Mouse (Mus musculus) brain, embryonic 14.5 days (tissue): ENCODE data around the gene Dtx3.

Experiments used
- CTCF ChIP-seq: fragments of 200-500 bp; IDR thresholded peaks from 2 replicates; pipeline ENCODE4 v1.5.1; 2012; ENCODE audit warnings: inconsistent platforms, mild to moderate bottlenecking, moderate library complexity, borderline replicate concordance; ENCODE audit not compliant: insufficient read depth, insufficient read length; ENCODE audit errors: extremely low read depth
- POLR2A ChIP-seq: fragments of 200-500 bp; IDR thresholded peaks from 2 replicates; pipeline ENCODE4 v1.6.1; 2012; ENCODE audit warnings: mild to moderate bottlenecking, inconsistent platforms, borderline replicate concordance; ENCODE audit not compliant: poor library complexity, insufficient read depth, insufficient read length, severe bottlenecking; ENCODE audit errors: extremely low read depth

- TF ChIP-seq POLR2A (no peak), CTCF (peak; percentile 71; the same call in 1 of the 2 replicates)
Observed at GRCm38 (mm10) chr10:127228897-127229296, 33.4 kb upstream of the Dtx3 start.
